Mouse (Mus musculus) embryonic facial prominence, embryonic 14.5 days (tissue): ENCODE measurements around the gene Dnhd1. TPM values are rescaled to one million over a fixed set of nuclear protein-coding genes. Genes with fewer than 3 reads are reported as not detected.

Experiments
- ATAC-seq: fragments of 200-750 bp; cut with Nextera tagmentation; 2 replicates; pipeline ENCODE4 v1.8.0; 2017; ENCODE audit warnings: low read depth, moderate number of reproducible peaks, moderate TSS enrichment
- DNase-seq: peaks from one replicate; pipeline ENCODE4 v3.0.0-alpha.2; 2015; ENCODE audit warnings: low spot score
- H3K27ac ChIP-seq: fragments of 300-500 bp; sonication (generic); replicated peaks from 2 replicates; pipeline ENCODE4 v1.5.1; 2014; ENCODE audit warnings: low read depth, mild to moderate bottlenecking, low read length, moderate library complexity
- H3K27me3 ChIP-seq: fragments of 300-500 bp; sonication (generic); replicated peaks from 2 replicates; pipeline ENCODE4 v1.6.1; 2014; ENCODE audit warnings: low read length; ENCODE audit not compliant: control insufficient read depth, insufficient read depth
- H3K36me3 ChIP-seq: fragments of 300-500 bp; sonication (generic); 2 replicates; pipeline ENCODE4 v1.6.1; 2014; ENCODE audit warnings: low read length, mixed read lengths; ENCODE audit not compliant: control insufficient read depth, insufficient read depth
- H3K4me1 ChIP-seq: fragments of 300-500 bp; sonication (generic); 2 replicates; pipeline ENCODE4 v1.6.1; 2014; ENCODE audit warnings: antibody characterized with exemption, low read length; ENCODE audit not compliant: control insufficient read depth, insufficient read depth
- H3K4me2 ChIP-seq: fragments of 300-500 bp; sonication (generic); 2 replicates; pipeline ENCODE4 v1.6.1; 2014; ENCODE audit warnings: low read depth, mild to moderate bottlenecking, low read length, moderate library complexity, mixed read lengths
- H3K4me3 ChIP-seq: fragments of 300-500 bp; sonication (generic); 2 replicates; pipeline ENCODE4 v1.5.1; 2014; ENCODE audit warnings: low read depth, mild to moderate bottlenecking, low read length
- H3K9ac ChIP-seq: fragments of 300-500 bp; sonication (generic); 2 replicates; pipeline ENCODE4 v1.6.1; 2014; ENCODE audit warnings: low read depth, mild to moderate bottlenecking, low read length, moderate library complexity, mixed read lengths
- H3K9me3 ChIP-seq: fragments of 300-500 bp; sonication (generic); 2 replicates; pipeline ENCODE4 v1.6.1; 2016; ENCODE audit warnings: low read length; ENCODE audit not compliant: control insufficient read depth
- WGBS: fragments of 180-500 bp; shearing (Covaris S2); extraction: QIAGEN DNeasy Blood & Tissue Kit; methylation state at CpG from one replicate; pipeline ENCODE4 v1.1.7; 2014; 5-methylcytosine and 5-hydroxymethylcytosine counted together
- polyA plus RNA-seq: library from polyadenylated mRNA; unstranded; fragments of >200 nt; fragmentation: Nextera tagmentation; extraction: Ambion mirVana; gene quantifications from 2 replicates; pipeline ENCODE4 v1.2.1, GENCODE M21; 2014

The Dnhd1 gene
- polyA plus RNA-seq, 1 experiment from 2014 or later: 2.3 TPM

GRCm38 (mm10) chr7:105751491-105752433, 101.1 kb downstream of the Dnhd1 start, which contains the start of gene Tpp1:
Gene Tpp1, minus strand, starts transcription at chr7:105752235.
- Histone ChIP-seq H3K4me2 (peak within 1 kb of the TSS; percentile 76), H3K4me3 (peak within 1 kb of the TSS; percentile 65), H3K36me3 (peaks cover 67% of the 10 kb centered on the region), H3K27ac (peak within 1 kb of the TSS; percentile 48), H3K27me3 (no peaks in the 10 kb centered on the region), H3K9me3 (no peaks in the 10 kb centered on the region), H3K4me1 (peaks cover 9% of the 10 kb centered on the region; the same call in 1 of the 2 replicates), H3K9ac (peak within 1 kb of the TSS; percentile 74)
- 25% methylated on average over 18 of the region's 20 CpGs for WGBS
- peak; percentile 91 for ATAC-seq
- peak; percentile 95 for DNase-seq

- WGBS: 81% methylated on average over 2 of the region's 2 CpGs
- peak; percentile 17 for ATAC-seq
Measured at GRCm38 (mm10) chr7:105752716-105753115, 102.1 kb downstream of the Dnhd1 start.

GRCm38 (mm10) chr7:105753281-105753680, 102.7 kb downstream of the Dnhd1 start:
- Histone ChIP-seq H3K4me3 (no peak overlapping the region), H3K9me3 (no peaks in the 10 kb centered on the region), H3K36me3 (peaks cover 70% of the 10 kb centered on the region), H3K4me1 (peaks cover 9% of the 10 kb centered on the region; the same call in 1 of the 2 replicates), H3K27me3 (no peaks in the 10 kb centered on the region), H3K4me2 (no peak overlapping the region), H3K9ac (no peak overlapping the region), H3K27ac (no peak overlapping the region; the same call in 1 of the 2 replicates)
- WGBS: 92% methylated on average over 10 of the region's 10 CpGs
- DNase-seq (no peak), ATAC-seq (no peak)

More at GRCm38 (mm10) chr7:105752716-105753115, 102.1 kb downstream of the Dnhd1 start:
- Histone ChIP-seq H3K9me3 (no peaks in the 10 kb centered on the region), H3K4me2 (no peak overlapping the region), H3K36me3 (peaks cover 70% of the 10 kb centered on the region), H3K27ac (no peak overlapping the region; the same call in 1 of the 2 replicates), H3K27me3 (no peaks in the 10 kb centered on the region), H3K4me1 (peaks cover 9% of the 10 kb centered on the region; the same call in 1 of the 2 replicates), H3K4me3 (no peak overlapping the region), H3K9ac (no peak overlapping the region)
- no peak for DNase-seq

GRCm38 (mm10) chr7:105761813-105762484, 111.3 kb downstream of the Dnhd1 start:
- Histone ChIP-seq H3K4me2 (peak overlapping the region; percentile 26; the same call in 1 of the 2 replicates), H3K4me3 (no peak overlapping the region), H3K4me1 (no peaks in the 10 kb centered on the region), H3K27me3 (no peaks in the 10 kb centered on the region), H3K9ac (no peak overlapping the region), H3K9me3 (no peaks in the 10 kb centered on the region), H3K36me3 (peaks cover 93% of the 10 kb centered on the region), H3K27ac (no peak overlapping the region)
- peak; percentile 17; the same call in 1 of the 2 replicates for ATAC-seq
- DNase-seq: no peak
- WGBS: 37% methylated on average over 46 of the region's 51 CpGs

- H3K9ac ChIP-seq: no peak overlapping the region
- DNase-seq (no peak), ATAC-seq (peak; percentile 8; the same call in 1 of the 2 replicates)
- peak overlapping the region; percentile 26; the same call in 1 of the 2 replicates for H3K4me2 ChIP-seq
- no peak overlapping the region for H3K27ac ChIP-seq
- no peaks in the 10 kb centered on the region for H3K4me1 ChIP-seq
- no peaks in the 10 kb centered on the region for H3K27me3 ChIP-seq
- peaks cover 87% of the 10 kb centered on the region for H3K36me3 ChIP-seq
- H3K4me3 ChIP-seq: no peak overlapping the region
- no peaks in the 10 kb centered on the region for H3K9me3 ChIP-seq
- WGBS: 44% methylated on average over 51 of the region's 55 CpGs
Measured at GRCm38 (mm10) chr7:105762517-105763270, 112.1 kb downstream of the Dnhd1 start.

GRCm38 (mm10) chr7:105764331-105764730, 113.7 kb downstream of the Dnhd1 start:
- H3K9ac ChIP-seq: no peak overlapping the region
- no peak for ATAC-seq
- H3K27me3 ChIP-seq: no peaks in the 10 kb centered on the region
- H3K27ac ChIP-seq: no peak overlapping the region
- no peak overlapping the region for H3K4me3 ChIP-seq
- no peak for DNase-seq
- peaks cover 5% of the 10 kb centered on the region; the same call in 1 of the 2 replicates for H3K4me1 ChIP-seq
- H3K4me2 ChIP-seq: no peak overlapping the region
- H3K36me3 ChIP-seq: peaks cover 78% of the 10 kb centered on the region
- no peaks in the 10 kb centered on the region for H3K9me3 ChIP-seq
- 91% methylated on average over 11 of the region's 11 CpGs for WGBS

- Histone ChIP-seq H3K27me3 (no peaks in the 10 kb centered on the region), H3K4me1 (peaks cover 5% of the 10 kb centered on the region; the same call in 1 of the 2 replicates), H3K4me3 (no peak overlapping the region), H3K9ac (no peak overlapping the region), H3K27ac (peak overlapping the region; percentile 39), H3K36me3 (peaks cover 83% of the 10 kb centered on the region), H3K9me3 (no peaks in the 10 kb centered on the region), H3K4me2 (no peak overlapping the region)
- ATAC-seq: no peak; the same call in 1 of the 2 replicates
- DNase-seq: no peak
- WGBS: 13% methylated on average over 6 of the region's 6 CpGs
Measured at GRCm38 (mm10) chr7:105767729-105768165, 117.1 kb downstream of the Dnhd1 start.

- H3K4me3 ChIP-seq: no peak overlapping the region
- DNase-seq (no peak), ATAC-seq (no peak)
- 79% methylated on average over 3 of the region's 3 CpGs for WGBS
- H3K27me3 ChIP-seq: no peaks in the 10 kb centered on the region
- peaks cover 65% of the 10 kb centered on the region for H3K36me3 ChIP-seq
- H3K4me1 ChIP-seq: peaks cover 5% of the 10 kb centered on the region; the same call in 1 of the 2 replicates
- H3K9ac ChIP-seq: no peak overlapping the region
- H3K27ac ChIP-seq: no peak overlapping the region
- H3K9me3 ChIP-seq: no peaks in the 10 kb centered on the region
- H3K4me2 ChIP-seq: no peak overlapping the region
Measured at GRCm38 (mm10) chr7:105769959-105770358, 119.3 kb downstream of the Dnhd1 start.
